Comparison of ENCODE assay signal across 19 mouse cellular contexts in genomic region chr19:9062822-9063221, GRCm38 (mm10). TPM values are rescaled to one million over a fixed set of nuclear protein-coding genes. Genes with fewer than 3 reads are reported as not detected.
"Had no signal": no experiment of that assay in that cellular context is flagged by ENCODE, and none has a peak within 500 bp of the region (broad histone marks: within the 10 kb centered on the region; RNA-seq: fewer than 3 reads in every experiment).

No protein-coding gene starts in this region.

- DNase-seq: kidney, adult 9 months; left cerebral cortex, postnatal 4 days; lung, adult 2 months; lung, postnatal 36 days; right cerebral cortex, postnatal 14 days; thymus, postnatal 4 days had no signal

- H3K4me2 ChIP-seq: limb, embryonic 13.5 days; liver, embryonic 11.5 days; liver, embryonic 15.5 days; midbrain, embryonic 12.5 days had no signal

- H3K9ac ChIP-seq: limb, embryonic 13.5 days; liver, embryonic 15.5 days; midbrain, embryonic 12.5 days had no signal

- H3K4me3 ChIP-seq: limb, embryonic 13.5 days; liver, embryonic 15.5 days; midbrain, embryonic 12.5 days had no signal

- H3K9me3 ChIP-seq: limb, embryonic 13.5 days; liver, embryonic 15.5 days; midbrain, embryonic 12.5 days had no signal

- H3K36me3 ChIP-seq: limb, embryonic 13.5 days; liver, embryonic 15.5 days; midbrain, embryonic 12.5 days had no signal

- H3K27me3 ChIP-seq: limb, embryonic 13.5 days; liver, embryonic 15.5 days; midbrain, embryonic 12.5 days had no signal

- ATAC-seq: lung, postnatal 0 days had no signal

- H3K27ac ChIP-seq: kidney, postnatal 0 days; limb, embryonic 13.5 days; liver, embryonic 15.5 days; midbrain, embryonic 12.5 days had no signal

RNA-seq across cellular contexts. Expression of gene Scgb1a1, which starts 24.9 kb away (rescaled TPM):
- total RNA-seq: layer of hippocampus, adult 8-10 months; layer of hippocampus, postnatal 14 days; left cerebral cortex, adult 18-20 months; left cerebral cortex, postnatal 10 days; megakaryocyte-erythroid progenitor cell, adult 5-6 weeks; midbrain, postnatal 0 days had no signal
- polyA plus RNA-seq: kidney, postnatal 0 days; limb, embryonic 13.5 days; liver, embryonic 11.5 days; liver, embryonic 15.5 days; midbrain, embryonic 12.5 days; midbrain, postnatal 0 days; neural tube, embryonic 14.5 days had no signal
